Mouse (Mus musculus): Measurements from ENCODE around the gene Kdm8.
A peak's percentile ranks its signal among the peaks of the same experiment; 100 is the strongest.

Gene Kdm8

GRCm38 (mm10) chr7:125453671-125454070 is 9.2 kb downstream of the Kdm8 start:
- DNase-seq (ENCODE audit: low read depth, low spot score) = no peak

GRCm38 (mm10) chr7:125462200-125462599 is 17.7 kb downstream of the Kdm8 start:
- no peak for DNase-seq (ENCODE audit: low read depth, low spot score)

GRCm38 (mm10) chr7:125469937-125470336 is 25.5 kb downstream of the Kdm8 start:
- peak; percentile 54 for DNase-seq (ENCODE audit: low read depth, low spot score)

DNA sequence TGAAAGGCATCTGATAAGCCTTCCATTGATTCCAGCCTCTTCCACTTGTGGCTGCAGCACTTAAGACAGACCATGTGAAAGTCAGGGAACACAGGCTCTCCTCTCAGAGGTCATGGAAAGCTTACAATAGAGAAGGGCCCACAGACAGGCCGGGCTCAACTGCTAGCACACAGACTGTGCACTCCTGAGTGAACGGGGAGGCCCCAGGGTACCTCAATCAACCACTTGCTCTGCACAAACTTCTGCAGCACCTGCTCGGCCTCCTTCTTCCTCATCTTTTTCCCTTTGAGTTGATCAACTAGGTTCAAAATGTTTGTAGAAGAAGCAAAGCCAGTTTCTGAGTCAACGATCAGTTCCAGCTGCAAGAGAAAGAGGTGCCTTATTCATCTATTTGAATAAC is 26.4 kb downstream of the Kdm8 start:
- no peak for DNase-seq (ENCODE audit: low read depth, low spot score)

- peak; percentile 66 for DNase-seq (ENCODE audit: low read depth, low spot score)
These were observed 27.7 kb downstream of the Kdm8 start for GRCm38 (mm10) chr7:125471991-125472741.

DNA sequence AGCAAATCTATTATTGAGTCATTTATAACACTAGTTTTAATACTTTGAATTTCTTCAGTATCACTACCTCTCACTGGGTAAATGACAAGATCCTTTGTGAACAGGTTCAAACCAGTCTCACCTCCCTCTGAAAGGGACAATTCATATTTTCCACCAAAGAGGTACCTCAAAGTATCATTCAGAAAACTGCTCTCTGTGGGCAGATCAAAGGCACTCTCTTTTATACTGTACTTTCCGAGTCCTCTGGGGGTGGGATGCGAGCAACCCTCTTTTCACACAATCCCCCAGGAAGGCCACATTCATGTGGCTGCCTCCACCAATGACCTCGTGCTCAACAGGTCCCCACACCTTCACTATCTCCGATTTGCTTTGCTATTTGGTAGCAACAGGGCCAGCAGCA is 30.1 kb downstream of the Kdm8 start:
- DNase-seq (ENCODE audit: low read depth, low spot score) = no peak

DNA sequence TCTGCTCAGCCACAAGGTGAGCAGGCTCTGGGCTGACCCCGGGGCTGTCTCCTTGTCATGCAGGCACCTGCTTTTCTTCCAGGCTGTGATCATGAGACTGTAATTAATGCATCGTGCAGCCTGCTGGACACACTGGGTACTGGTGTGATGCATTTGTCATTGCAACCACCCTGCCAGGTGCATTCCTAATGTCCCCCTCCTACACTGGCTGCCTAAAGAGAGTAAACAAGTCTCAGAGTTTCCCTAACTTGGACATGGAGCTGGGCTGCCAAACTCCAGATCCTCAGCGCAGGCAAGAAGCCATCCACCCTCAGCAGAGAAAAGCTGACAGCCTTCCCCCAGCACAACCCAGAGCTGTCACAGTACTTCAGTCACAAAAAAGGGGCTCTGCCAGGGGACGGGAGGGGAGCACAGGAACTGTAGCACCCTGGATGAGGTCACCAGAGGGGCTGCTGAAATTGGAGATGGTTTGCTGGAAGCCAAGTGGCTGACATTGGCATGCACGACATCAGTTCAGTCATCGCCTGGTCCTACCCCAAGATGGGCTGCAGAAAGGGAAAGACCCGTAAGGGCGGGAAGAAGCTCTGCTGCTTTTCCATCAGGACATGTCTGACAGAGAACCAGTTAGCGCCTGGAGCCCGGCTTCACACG is 31.2 kb downstream of the Kdm8 start:
- DNase-seq (ENCODE audit: low read depth, low spot score) = no peak

DNA sequence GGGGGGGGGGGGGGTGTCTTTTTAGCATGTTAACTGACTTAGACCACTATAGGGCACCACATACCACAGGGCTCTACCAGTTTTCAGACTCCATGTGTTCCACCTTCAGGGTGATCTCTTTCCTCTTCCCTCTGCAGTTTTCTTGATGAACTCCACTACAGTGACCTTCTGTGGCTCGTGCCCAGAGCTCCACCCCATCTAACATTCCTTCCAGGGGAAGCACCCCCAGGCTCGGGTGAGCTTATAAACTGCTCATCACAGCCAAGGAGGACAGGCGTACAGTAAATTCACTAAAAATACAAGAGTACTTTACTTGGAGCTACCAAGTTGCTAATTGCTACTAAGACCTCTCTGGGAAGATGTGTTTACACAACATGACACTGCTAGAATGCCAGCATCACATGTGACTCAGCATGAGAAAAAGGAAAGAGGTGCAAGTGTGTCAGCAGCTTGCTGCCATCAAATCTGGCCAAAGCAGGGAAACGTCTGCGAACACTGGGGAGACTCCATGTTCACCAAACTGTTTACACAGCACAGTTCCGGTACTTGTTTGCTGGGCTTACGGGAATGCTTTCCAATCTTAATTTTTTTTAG is 34.0 kb downstream of the Kdm8 start:
- no peak for DNase-seq (ENCODE audit: low read depth, low spot score)

DNA sequence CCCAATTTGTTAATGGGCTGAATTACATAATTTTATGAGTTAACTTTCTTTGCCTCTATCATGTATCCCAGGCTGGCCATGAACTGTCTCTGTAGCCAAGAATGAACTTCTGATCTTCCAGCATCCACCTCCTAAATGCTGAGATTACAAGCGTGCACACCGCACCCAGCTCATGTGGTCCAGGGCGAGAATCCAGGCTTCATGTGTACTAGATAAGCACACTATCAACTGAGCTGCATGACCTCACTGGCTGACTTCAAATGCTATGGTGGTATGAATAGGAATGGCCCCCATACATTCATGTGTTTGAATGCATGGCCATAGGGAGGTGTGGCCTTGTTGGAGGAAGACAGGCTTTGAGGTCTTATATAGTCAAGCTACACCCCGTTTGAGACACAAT is 36.0 kb downstream of the Kdm8 start:
- no peak for DNase-seq (ENCODE audit: low read depth, low spot score)

DNA sequence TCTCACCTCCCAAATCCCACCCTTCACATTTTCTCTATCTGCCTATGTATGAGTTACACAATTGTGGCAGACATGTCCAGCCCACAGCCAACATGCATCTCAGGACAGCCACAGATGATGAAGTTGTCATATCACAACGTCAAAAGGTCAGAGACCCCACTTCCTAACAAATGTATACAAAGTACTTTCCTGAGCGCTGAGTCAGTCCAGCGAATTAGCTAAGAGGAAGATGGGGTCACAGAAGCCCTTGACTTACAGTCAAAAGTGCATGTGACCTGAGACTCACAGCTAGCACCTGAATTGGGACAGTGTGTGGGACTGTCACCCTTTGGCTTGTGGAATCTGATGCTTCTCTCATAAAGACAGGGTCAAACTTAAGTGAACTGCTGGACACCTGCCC is 37.9 kb downstream of the Kdm8 start:
- DNase-seq (ENCODE audit: low read depth, low spot score) = no peak

- no peak for DNase-seq (ENCODE audit: low read depth, low spot score)
These were observed 38.4 kb downstream of the Kdm8 start for GRCm38 (mm10) chr7:125482886-125483285.

DNA sequence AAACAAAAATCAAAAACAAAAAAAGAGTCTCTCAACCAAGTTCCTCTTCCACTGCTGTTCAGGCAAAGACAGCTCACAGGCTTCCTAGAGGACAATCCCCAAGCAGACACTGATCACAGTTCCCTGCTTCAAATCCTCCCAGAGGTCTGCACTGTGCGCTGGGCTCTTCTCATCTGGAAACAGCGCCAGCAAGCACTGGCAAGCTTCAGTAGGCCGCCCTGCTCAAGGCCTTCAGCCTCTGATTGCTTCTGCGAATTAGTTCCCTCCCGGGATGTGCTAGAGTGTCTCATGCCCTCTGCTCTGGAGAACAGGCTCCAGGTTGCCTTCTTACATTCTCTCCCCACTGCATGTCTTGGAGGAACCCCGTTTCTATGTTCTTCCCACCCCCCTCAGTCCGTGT is 40.3 kb downstream of the Kdm8 start:
- DNase-seq (ENCODE audit: low read depth, low spot score) = no peak

- DNase-seq (ENCODE audit: low read depth, low spot score) = no peak
These were observed 41.7 kb downstream of the Kdm8 start for GRCm38 (mm10) chr7:125486121-125486630.

DNA sequence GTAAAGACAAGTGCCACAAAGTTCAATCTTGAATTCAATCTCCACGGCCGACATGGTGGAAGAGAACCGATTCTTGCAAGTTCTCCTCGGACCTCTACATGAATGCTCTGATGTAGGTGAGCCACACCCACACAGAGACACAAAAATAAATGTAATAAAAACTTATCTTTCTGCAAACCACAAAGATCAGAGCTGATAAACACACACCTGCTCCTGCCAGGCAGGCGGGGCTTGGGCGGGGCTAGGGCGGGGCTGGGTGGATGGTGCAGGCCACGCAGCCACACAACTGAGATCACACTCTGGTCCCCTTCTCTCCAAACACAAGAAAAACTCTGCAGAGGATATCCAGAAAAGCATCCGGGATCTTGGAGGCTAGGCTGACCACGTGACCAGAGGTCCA is 42.6 kb downstream of the Kdm8 start:
- DNase-seq (ENCODE audit: low read depth, low spot score) = no peak

DNA sequence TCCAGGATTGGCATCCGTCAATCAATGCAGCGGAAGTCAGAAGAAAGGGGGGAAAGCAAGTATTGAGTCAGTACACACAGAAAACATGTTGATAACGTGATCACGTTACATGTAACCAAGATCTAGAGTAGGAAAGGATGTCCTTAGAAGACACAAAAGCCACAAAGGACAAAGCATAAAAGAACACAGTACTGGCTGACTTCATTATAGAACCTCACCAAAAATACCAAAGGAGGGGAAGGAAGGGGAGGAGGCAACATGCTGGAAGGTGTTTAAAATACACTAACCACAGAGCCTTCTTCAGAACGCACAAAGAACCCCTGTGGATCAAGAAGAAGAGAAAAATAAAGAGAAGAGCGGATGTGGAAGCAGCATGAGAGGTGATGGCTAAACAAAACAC is 44.2 kb downstream of the Kdm8 start:
- no peak for DNase-seq (ENCODE audit: low read depth, low spot score)

DNA sequence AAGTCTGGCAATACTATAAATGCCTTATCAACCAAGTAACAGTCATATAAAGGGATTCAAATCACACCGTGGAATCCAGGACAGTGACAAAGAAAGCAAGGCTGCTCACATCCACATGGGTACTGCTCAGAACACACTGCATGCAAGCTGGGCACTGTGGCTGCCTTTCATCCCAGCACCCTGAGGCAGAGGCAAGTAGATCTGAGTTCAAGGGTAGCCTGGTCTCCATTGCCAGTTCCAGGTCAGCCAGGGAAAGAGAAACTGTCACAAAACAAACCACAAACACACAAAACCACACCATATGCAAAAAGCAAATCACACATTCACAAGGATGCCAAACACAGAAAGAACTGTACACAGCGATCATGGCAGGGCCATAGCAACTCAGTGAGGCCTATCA is 45.2 kb downstream of the Kdm8 start:
- DNase-seq (ENCODE audit: low read depth, low spot score) = no peak

DNA sequence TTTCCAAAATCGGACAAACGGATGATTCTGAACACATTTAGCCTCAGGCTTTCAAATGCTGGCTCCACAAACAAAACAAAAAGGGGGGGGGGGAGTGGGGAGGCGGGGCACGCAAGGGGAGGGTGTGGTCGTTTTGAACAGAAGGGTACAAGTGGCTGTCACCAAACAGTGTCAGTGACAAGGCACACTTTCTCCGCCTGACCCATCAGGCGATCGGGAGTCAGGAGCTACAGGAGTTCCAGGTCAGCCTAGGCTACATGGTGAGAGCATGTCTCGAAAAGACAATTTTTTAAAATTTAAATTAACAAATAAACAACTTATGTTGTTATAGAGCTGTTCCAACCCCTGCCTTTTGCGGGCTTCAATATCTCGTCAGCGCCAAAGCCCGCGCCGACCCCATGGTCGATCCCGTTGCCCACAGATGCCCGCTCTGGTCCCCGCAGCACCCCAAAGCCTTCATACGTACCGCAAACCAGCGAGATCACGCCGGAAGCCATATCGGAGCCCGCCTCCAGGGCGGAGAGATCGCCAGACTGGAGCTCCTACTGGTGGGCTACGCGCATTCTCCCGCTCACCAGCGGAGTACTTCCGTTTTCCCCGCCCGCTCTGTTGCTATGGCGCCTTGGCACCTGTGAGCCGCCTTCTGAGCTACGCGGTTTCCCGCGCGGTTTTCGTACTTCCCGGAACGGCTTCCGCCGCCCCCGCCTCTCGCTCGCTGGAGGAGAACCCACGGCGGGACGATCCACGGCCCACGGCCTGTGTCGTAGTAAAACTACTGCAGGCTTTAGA is 46.7 kb downstream of the Kdm8 start, which contains the start of gene Nsmce1:
TSS of gene Nsmce1 (minus strand) at position 650 of the 789 bp plus-strand sequence.
- DNase-seq (ENCODE audit: low read depth, low spot score) = peak; percentile 93

DNA sequence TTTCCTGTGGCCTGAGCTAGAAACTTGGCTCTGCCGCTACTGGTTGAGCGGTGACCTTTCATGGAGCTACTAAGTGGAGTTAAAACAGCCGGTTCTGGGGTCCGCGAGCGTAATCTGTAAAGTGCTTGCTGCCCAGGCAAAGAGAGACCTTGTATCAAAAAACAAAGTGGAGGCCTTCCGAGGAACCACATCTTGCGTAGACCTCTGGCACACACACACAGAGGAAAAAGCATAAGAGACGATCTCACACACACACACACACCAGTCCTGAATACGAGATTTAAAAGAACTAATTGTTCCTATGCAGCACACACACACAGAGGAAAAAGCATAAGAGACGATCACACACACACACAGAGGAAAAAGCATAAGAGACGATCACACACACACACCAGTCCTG is 47.3 kb downstream of the Kdm8 start:
- no peak for DNase-seq (ENCODE audit: low read depth, low spot score)

DNA sequence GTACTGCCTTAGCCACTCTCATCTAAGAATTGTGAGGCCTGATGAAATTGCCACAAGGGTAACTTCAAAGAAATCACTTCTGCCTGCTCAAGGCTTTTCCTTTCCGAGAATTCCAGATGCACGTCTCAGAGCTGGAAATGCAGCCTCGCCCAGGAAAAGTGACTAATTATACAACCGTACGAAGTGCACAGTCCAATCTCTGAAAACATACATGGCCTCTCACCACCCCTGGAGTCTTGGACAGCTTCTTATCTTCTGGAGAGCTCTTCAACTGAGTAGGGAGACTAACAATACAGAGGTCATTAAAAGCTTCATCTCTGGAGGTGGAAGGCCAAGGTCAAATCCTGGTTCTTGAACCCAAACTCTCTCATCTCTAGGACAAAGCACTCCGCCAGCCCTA is 48.1 kb downstream of the Kdm8 start:
- DNase-seq (ENCODE audit: low read depth, low spot score) = no peak

GRCm38 (mm10) chr7:125495864-125496440 is 51.5 kb downstream of the Kdm8 start:
- DNase-seq (ENCODE audit: low read depth, low spot score) = no peak
